Mouse (Mus musculus) ES-E14 (cell line): ENCODE results near the gene Slc9a1.

Source experiments
- HCFC1 ChIP-seq: IDR thresholded peaks from 2 replicates; pipeline ENCODE4 v1.6.1; 2012; ENCODE audit warnings: low read length, inconsistent platforms, borderline replicate concordance; ENCODE audit not compliant: insufficient read depth
- ZNF384 ChIP-seq: IDR thresholded peaks from 2 replicates; pipeline ENCODE4 v1.6.1; 2012; ENCODE audit warnings: low read depth, low read length, inconsistent platforms

- no peak for TF ChIP-seq ZNF384
- no peak for TF ChIP-seq HCFC1
Observed at GRCm38 (mm10) chr4:133440377-133440795, 70.9 kb downstream of the Slc9a1 start.
